Mouse (Mus musculus) testis, postnatal 10 days (tissue): ENCODE data around the gene Atp6v0a1.

Experiments
- DNase-seq: peaks from one replicate; pipeline ENCODE4 v3.0.0; 2021; ENCODE audit warnings: low spot score

The Atp6v0a1 gene

DNA sequence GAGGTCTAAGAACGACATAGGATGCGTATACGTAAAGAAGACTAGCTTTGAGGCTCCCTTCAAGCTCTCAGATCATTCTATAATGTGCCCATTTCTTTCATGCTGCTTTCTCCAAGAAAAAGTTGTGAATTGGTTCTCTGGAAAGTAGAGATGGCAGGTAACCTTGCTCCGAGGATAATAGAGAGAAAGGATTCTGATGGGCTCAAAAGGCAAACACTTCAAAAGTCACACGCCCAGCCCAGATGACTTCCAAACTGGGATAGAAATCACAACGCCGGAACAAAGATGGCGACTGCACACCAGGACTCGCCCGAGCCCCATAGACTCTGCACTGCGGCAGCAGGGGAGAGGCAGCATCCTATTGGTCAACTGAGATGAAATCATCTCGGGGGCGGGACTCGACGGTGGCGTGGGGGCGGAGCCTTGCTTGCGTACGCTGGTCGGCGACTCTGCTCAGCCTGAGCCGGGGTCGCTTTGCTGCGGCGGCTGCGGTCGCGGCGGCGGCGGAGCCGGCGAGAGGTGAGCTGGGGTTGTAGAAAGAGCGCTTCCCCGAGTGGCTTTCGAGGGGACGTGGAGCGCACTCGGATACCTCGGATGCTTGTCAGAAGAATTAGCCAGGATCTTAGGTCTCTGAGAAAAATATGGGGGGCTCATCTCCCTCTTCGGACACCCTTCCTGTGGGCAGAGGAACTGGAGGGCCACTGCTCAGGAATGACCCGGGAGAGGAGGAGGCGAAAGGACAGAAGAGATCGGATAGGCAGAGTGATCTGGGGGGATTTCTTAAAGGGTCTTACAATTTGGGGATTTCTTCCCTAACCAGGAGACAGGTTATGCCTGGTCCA lies at the start of gene Atp6v0a1:
Gene Atp6v0a1, plus strand, starts transcription at position 407 of the 842 bp plus-strand sequence.
- DNase-seq, result peak; percentile 98

DNA sequence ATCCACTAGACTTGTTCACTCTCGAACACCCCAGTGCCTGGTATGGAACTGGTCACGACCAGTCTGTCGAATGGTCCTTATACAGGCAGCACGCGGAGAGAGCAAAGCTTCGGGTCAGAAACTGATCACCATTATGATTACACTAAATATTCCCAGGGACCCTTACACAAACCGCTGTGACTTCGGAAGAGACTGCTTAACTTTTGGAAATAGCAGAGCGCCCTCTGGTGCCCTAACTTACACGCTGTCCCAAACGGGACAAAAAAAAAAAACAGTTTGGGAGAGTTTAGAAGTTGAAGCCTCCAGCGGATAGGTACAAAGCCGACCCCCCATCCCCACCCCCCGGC lies 49.8 kb upstream of the Atp6v0a1 start:
- DNase-seq, result peak; percentile 84

DNA sequence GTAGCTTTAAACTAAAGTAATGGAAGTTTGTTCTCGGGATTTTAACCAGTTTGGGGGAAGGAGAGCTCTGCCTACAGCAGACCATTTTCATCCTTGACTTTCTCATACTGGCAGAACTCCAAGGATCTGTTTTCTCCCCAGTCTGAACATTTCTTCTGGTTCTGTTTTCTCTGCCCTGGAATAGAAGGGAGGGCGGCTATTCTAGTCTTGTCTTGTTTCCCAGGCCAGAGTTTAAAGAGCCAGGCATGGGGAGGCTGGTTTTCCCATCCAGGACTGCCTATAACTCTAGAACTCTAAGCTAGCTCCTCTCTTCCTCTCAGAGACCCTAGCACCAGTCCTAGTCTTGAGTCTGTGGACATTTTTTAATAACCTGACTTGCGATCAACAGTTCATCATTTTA lies 49.4 kb upstream of the Atp6v0a1 start:
- DNase-seq, result no peak

DNA sequence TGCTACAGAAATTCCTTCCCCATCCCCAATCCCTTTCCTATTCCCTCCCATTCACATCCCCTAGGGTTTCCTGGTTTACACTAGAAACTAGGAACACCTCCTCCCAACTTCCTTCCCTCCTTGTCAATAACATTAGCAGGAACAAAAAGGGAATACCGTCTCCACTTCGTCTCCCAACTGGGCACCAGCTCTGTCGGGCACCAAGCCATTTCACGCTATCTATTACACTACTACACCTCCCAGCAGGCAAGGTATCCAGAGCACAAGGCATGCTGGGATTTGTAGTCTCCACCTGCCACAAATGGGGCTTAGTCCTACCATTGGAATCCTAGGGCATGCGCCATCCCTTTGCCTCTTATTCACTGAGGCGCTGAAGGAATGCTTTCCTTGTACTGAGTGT lies 48.7 kb upstream of the Atp6v0a1 start:
- peak; percentile 67 for DNase-seq

DNA sequence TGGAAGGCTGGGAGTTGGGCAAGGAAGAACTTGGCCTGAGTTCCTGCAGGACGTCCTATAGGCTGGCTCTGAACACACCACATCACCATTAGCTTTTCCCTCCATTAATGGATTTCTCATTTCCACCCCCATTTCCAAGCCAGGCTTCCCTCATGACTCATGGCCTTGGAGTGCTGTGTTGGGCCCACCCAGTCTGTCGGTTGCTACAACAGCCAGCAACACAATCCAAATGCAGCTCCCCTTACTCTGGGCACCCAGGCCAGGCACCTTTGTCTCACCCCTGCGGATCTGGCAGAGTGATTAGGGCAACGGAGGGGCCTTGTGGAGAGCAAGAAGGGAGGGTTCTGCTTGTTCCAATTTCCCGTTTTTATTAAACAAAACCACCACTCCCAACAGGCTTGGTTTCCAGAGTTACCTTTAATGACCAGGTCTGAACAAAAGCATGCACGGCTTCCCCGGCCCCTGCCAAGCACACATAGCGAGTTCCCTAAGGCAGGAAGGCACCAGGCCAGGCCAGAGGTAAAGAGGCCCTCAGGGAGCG lies 46.8 kb upstream of the Atp6v0a1 start:
- no peak for DNase-seq

DNA sequence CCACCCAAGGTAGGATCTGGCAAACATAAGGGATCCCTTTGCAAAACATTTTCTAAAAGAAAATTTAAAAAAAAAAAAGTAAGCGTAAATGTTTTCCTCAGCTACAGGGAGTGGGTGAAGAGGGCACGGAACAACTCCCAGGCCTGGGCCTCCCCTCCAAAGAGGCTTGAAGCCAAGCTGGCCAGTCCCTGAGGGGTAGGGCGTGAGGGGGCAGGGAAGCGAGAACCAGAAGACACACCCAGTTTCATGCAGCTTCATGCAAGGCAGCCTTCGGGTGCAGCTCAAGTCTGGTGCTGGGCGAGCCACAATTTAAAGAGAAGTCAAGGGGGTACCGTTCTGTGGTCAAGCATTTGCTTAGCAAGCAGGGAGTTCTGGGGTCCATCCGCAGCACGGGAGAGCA lies 45.6 kb upstream of the Atp6v0a1 start:
- DNase-seq, result peak; percentile 68

DNA sequence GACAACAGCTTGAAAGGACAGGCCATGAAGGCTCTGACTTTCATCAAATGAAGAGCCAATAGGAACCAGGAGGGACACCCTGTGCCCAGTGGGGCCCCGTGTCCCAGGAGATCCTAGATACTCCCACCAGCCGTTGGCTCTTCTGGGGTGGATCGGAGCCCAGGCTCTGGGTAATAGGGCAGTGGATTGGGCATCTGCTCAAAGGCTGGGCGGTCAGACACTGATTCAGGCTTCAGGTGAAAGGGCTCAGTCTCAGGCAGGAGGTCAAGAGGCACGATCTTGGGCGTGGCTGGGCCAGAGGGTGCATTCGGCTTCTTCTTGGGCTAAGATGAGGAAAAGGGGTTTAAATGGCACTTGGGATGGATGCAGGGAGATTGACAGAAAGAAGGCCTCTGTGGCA lies 45.1 kb upstream of the Atp6v0a1 start:
- DNase-seq, result no peak

DNA sequence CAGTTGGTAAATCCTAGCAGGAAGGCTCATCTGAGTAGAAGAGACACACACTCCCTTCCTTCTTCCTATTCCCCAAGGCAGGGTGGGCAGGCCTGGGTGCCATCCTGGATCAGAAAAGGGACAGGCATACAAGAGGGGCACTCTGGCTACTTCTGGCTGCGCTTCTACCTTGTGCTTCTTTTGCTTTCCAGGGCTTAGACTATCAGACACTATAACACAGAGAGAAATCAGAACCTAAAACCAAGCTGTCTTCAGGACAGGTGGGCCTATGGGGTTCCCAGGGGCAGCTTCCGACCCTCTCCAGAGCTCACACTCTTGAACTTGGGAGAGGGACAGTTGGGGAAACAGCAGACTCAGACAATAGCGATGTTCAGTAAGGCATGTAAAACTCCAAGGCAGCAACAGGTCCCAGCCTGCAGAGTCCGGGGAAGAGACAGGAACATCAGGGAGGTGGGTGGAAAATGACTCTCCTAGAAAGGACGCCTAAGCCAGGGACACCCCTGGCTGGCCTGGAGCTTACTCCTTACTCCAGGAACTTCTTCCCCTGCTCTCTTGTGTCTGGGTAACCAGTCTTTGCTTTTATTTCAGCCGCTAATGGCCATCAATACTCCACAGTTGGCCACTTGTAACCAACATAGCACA lies 44.2 kb upstream of the Atp6v0a1 start:
- DNase-seq, result no peak

DNA sequence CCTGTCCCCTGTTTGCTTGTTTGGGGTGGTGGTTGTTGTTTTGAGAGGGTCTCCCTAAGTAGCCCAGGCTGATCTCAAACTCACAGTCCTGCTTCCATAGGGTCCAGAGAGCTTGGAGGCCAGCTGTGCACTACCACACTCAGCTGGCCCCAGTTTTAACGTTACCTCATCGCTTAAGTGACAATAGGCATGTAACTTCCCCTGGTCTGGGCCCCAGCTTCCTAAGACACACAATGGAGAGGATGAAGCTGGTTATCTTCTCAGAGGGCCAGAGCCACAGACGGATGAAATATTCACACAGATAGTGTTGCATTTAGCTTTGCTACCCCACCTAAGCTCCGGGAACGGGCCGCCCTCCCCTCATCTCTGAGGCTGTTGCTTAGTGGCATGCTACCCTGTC lies 43.5 kb upstream of the Atp6v0a1 start:
- DNase-seq, result no peak

DNA sequence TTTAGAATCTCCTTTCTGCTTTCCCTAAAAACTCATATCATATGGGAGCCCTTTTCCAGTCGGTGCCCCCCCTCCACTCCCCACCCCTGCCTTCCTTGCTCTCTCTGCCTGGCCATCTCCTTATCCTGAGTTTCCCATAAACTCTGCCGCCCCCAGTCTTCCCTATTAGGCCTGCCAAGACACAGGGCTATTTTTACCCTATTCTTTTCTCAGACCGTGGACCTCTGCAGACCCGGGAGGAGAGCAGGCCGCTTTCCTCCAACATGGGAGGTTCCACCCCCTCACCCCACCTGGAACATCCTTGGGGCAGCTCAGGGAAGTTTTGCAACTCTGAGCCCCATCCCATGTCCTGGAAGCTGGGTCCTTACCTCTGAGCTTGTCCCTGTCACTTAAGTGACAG lies 41.9 kb upstream of the Atp6v0a1 start:
- no peak for DNase-seq

DNA sequence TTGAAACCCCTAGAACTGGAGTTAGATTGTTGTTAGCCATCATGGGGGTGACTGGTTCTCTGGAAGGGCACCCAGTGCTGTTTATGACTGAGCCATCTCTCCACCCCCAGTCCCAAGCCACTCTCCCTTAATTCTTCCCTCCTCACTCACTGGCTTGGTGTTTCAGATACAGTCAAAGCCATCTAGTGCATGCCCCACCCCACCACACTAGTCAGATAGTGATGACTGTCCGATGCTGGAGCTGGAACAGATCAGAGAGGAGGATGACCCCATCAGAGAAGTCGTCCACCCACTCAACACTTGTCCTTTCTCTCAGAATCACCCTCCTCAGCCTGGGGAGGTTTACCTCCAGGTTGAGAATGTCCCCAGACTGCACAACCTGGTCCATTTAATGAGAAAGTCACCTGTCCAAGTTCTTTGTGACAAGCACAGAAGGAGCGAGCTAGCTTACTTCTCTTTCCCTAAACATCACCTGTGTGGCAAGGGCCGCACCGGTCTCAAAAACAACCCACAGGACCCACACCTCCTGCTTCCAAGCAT lies 41.3 kb upstream of the Atp6v0a1 start:
- DNase-seq, result no peak

DNA sequence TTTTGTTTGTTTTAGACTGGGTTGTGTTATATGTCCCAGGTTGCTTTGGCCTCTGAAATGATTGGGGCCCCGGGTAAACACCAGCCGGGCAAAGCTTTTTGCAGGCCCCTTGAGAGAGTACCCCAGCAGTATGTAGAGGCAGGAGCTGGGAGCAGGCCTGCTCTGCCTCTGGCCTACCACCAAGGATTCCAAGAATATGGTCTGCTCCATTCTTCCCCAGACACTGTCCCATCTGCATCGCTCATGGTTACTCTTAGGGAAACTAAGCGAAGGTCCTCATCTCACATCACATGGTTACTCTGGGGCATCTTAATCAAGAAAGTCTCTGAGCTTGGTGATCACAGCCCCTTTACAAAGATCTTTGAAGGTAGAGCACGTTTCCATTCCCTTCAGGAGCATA lies 40.8 kb upstream of the Atp6v0a1 start:
- DNase-seq, result no peak

DNA sequence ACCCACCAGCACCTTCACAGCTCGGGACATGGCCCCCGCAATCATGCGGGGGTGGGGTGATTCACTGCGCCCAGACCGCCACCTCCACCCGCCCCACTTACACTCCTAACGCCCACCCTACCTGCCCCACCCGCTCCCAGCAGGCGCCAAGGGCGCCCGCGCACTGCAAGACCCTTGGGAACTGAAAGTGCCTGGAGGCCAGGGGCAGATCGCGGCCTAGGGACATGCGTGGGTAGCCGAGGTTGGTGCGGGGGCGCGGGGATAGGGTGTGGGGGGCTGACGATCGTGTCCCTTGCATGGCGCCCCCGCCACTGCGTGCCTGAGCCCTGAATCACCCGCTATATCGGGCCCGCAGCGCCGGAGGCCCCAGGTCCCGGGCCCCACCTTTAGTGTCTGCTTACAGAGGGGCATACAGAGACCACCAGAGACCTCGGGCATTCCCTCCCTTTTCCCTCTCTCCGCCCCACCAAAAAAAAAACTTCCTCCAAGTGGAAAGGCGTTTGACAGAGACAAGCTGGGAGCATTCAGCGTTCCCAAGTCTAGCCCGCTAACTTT lies 40.0 kb upstream of the Atp6v0a1 start:
- DNase-seq, result peak; percentile 74

DNA sequence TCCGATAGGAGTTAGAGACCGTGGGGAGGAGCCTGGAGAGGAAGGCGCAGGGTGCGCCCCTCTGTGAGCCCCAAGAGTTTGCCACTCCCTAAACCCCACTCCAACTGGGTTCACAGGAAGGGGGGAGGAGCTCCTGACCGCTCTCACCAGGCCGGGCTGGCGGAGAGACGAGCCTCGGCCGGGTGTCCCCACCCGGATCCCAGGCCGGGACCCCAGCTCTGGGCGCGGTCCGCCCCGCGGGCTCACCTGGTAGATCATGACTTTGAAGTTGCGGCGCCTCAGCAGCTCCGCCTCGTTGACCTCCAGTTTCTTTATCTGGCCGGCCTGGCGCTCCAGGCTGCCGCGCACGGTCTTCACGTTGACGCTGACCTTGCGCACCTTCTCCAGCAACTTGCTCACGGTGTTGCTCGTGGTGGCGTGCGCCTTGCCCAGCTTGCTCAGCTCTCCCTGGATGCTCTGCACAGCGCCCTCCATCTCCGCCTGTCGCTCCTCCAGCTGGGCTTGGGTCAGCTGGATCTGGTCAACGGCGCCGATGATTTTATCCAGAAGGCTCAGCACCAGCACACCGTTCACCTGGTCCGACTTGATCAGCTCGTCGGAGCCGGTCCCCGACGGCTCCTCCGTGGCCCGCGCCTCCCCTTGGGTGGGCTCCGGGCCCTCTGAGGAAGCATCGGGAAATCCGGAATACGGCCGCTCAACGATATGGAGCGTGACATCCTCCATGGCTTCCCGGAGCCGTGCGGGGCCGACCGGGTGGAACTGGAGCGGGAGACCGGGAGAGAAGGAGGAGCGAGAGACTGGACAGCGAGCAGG lies 39.3 kb upstream of the Atp6v0a1 start:
- peak; percentile 66 for DNase-seq

DNA sequence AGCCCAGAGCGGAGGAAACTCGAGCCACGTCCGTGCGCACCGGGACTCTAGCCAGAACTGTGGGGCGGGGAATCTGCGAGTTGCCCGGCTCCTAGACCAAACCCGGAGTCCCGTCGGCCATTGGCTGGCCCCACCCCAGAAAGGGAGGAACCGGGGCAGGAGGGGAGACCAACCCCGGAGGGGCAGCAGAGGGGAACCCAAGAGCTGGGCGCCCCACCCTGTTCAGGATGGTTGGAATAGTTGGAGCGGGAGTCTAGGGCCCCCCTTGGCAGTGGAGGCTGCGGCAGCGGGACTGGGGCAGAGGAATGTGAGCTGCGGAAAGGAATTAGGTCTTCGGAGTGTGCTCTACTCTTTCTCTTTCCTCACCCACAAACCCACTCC lies 38.7 kb upstream of the Atp6v0a1 start, which contains the start of gene Cavin1:
Gene Cavin1, minus strand, starts transcription at position 331 of the 381 bp plus-strand sequence.
- DNase-seq, result peak; percentile 98

DNA sequence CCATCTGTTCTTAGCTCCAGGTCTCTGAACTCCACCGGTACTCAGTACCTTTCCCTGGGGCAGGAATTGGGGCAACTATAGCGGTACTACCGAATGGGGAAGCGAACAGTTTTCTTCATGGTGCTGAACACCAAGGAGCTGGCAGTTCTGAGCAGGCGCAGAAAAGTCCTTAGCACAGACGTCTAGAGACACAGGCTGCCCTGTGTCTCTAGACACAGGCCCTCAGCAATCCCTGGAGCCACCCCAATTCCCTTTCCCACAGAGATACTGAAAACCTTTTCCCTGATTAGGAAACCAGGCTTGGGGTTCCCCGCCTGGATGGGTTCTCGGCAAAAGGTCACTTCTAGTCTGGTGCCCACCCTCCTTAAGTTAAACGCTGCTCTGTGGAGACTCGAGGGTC lies 37.8 kb upstream of the Atp6v0a1 start:
- DNase-seq, result no peak

DNA sequence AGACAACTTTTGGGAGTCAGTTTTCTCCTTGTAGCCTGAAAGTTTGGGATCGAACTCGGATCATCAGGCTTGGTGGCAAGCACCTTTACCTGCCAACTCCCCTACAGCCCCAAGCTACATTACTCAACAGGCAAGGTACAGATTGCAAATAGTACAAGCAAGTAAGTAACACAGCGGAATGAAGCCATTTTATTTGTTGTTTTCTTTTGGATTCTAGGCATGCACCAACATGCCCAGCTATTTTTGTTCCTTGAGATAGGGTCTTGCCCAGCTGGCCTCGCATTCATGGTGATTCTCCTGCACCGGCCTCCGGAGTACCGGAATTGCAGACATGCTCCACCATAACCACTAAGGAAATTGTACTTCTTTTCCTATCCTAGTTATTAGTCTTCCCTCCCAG lies 36.0 kb upstream of the Atp6v0a1 start:
- no peak for DNase-seq

DNA sequence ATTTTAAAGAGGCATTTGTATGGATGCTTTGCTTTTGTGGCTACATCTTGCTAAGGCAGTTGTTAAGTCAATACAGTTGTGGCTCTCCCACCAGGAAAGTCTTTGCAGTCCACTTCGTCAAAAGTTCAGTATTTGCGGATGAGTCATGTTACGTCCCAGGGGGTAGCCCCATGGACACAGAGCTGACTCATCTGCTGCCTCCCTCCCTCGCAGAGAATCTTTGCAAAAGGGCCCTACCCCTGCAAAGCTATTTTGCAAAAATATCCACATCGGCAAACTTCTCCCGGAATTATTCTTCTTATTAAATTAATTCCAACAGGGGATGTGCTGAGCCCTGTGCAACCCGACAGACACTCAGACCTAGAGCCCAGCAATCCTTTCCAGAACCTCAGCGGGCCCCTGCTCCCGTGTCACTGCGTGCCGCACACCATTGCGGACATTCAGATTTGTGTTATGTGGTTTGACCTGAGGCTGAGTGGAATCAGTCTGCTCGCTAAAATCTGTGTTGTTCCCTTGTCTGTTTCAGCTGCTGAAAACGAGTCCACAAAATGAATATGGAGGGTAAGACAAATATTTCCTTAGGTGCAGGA lies 34.8 kb upstream of the Atp6v0a1 start:
- no peak for DNase-seq

DNA sequence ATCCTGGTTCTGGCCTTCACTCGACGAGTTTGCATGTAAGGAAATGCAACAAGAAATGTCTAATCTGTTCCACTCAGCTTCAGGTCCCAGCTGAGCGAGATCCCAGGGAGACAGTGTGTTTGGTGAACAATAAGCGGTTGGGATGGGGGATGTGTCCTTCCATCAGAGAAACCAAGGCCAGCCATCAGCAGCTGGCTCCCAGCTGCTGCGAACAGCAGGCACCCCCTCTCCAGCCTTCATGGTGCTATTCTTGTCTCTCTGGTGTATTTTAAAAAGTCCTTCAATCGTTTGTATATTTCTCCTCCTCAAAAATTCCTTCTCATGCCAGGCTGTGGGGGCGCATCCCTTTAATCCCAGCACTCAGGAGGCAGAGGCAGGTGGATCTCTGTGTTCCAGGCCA lies 34.0 kb upstream of the Atp6v0a1 start:
- no peak for DNase-seq

DNA sequence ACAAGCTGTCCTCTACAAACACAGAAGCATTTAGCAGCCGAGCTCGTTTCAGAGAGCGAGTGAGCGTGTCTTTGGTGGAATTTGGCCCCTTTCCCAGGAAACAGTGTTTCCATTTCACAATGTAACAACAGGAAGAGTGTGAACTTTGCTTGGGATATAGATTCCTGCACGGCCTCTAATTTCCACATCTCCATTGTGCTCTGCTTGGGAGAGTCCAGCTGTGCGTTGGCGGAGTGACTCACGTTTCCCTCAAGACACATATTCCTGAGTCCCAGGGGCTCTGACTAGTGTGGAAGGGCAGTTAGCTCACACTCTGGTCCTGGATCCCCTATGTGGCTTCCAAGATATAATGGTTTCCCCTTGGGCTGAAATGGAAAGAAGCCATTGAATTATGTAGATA lies 29.4 kb upstream of the Atp6v0a1 start:
- peak; percentile 53 for DNase-seq

DNA sequence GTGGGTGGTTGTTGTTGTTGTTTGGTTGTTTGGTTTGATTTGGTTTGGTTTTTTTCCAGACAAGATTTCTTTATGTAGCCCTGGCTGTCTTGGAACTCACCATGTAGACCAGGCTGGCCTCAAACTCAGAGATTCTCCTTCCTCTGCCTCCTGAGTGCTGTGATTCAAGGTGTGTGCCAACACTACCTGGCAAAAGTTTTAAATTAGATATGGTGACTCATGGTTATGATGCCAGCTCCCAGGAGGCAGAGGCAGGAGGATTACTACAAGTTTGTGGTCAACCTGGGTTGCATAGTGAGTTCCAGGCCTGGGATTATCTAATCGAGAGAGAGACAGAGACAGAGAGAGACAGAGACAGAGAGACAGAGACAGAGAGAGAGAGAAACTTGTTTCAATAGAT lies 28.8 kb upstream of the Atp6v0a1 start:
- DNase-seq, result no peak

DNA sequence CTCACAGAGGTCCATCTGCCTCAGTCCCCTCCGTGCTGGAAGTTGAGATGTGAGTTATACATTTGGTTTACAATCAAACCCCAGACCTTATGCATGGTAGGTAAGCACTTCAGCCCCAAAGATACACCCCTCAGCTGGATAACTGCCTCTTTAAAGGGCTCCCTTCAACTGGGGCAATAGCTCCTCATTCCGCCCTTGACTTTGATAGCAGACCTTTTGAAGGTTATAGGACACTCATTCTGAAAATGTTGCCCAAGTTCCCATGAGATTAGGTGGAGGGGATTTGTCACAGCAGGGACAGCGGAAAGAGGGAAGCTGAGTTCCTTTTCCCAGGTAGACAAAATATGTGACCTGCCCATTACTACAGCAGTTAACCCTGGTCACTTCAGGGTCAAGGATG lies 28.0 kb upstream of the Atp6v0a1 start:
- no peak for DNase-seq
